Mouse (Mus musculus) small intestine, adult 2 months (tissue): ENCODE measurements at regions not wholly inside any gene's neighbourhood (a gene's known extent, or its start where the extent isn't known, plus 50 kb on each side); places are given as distances from the start of the nearest gene placed in this dataset.

Experiments used
- CTCF ChIP-seq: fragments of 200-500 bp; IDR thresholded peaks from 2 replicates; pipeline ENCODE4 v1.5.1; 2012; ENCODE audit warnings: low read depth, mild to moderate bottlenecking, control low read depth, inconsistent platforms, low read length, moderate library complexity, mixed read lengths; ENCODE audit not compliant: insufficient replicate concordance, insufficient read length; ENCODE audit errors: extremely low read depth
- POLR2A ChIP-seq: fragments of 200-500 bp; IDR thresholded peaks from 2 replicates; pipeline ENCODE4 v1.6.1; 2012; ENCODE audit warnings: low read depth, mild to moderate bottlenecking, control low read depth, inconsistent platforms, low read length, moderate library complexity

- TF ChIP-seq CTCF: no peak
- no peak for TF ChIP-seq POLR2A
These were observed 132.2 kb downstream of the Nsun3 start for GRCm38 (mm10) chr16:62654436-62654835.
